ENCODE assay signal across 23 mouse cellular contexts in genomic region chr2:71735541-71736159, GRCm38 (mm10). TPM values are rescaled to one million over a fixed set of nuclear protein-coding genes. Genes with fewer than 3 reads are reported as not detected.
A peak's percentile ranks its signal among the peaks of the same experiment; 100 is the strongest.
DNase-seq lines count a peak whose midpoint lies in the region; ATAC-seq and TF ChIP-seq lines count a peak whose summit lies in the region.
"Had no signal": no experiment of that assay in that cellular context is flagged by ENCODE, and none has a peak within 500 bp of the region (broad histone marks: within the 10 kb centered on the region; RNA-seq: fewer than 3 reads in every experiment).

No protein-coding gene starts in this region.

- TF ChIP-seq CTCF in spleen, adult 2 months (IDR thresholded peaks at IDR 0.05; ENCODE audit: extremely low read depth, insufficient read depth, insufficient read length, insufficient replicate concordance) = no peak

- 25% methylated on average over 17 of the region's 17 CpGs for WGBS in spleen, adult 2 months

- no peaks in the 10 kb centered on the region for H3K36me3 ChIP-seq in spleen, adult 2 months (ENCODE audit: control insufficient read depth, insufficient read depth, low read length)
- H3K36me3 ChIP-seq: embryonic facial prominence, embryonic 10.5 days; G1E; hindbrain, embryonic 12.5 days; liver, embryonic 15.5 days; neural tube, embryonic 12.5 days had no signal

- peak in 1 of 2 experiments; percentile 15 for DNase-seq in spleen, adult 2 months (ENCODE audit: low read depth in 1 of 2, low spot score in 2 of 2)
- no peak for DNase-seq in spleen, postnatal 4 days (ENCODE audit: low spot score in 2 of 2)
- DNase-seq in thymus, postnatal 4 days = peak; percentile 42
- no peak for DNase-seq in layer of hippocampus, adult 18-20 months (ENCODE audit: low spot score in 2 of 2)
- DNase-seq in kidney, adult 18-20 months = no peak
- no peak for DNase-seq in frontal cortex, adult 2 months (ENCODE audit: extremely low spot score in 1 of 2, low spot score in 1 of 2)
- DNase-seq: adrenal gland, adult 8-10 months; cerebellum, adult 11-12 months; cerebellum, postnatal 36 days; gastrocnemius, adult 2 months; kidney, postnatal 14 days; right cerebral cortex, postnatal 14 days had no signal

- H3K4me3 ChIP-seq in spleen, adult 2 months (ENCODE audit: extremely low read depth, insufficient read depth, insufficient read length) = peak overlapping the region; percentile 31; the same call in 1 of the 2 replicates
- H3K4me3 ChIP-seq: embryonic facial prominence, embryonic 10.5 days; gastrocnemius, adult 2 months; hindbrain, embryonic 12.5 days; liver, embryonic 15.5 days; megakaryocyte, embryonic 14.5 days; neural tube, embryonic 12.5 days had no signal

- peaks cover 2% of the 10 kb centered on the region; the same call in 1 of the 2 replicates for H3K4me1 ChIP-seq in spleen, adult 2 months (ENCODE audit: control insufficient read depth, insufficient read depth, insufficient read length)
- H3K4me1 ChIP-seq: liver, embryonic 15.5 days had no signal

- peak overlapping the region; percentile 57; the same call in 1 of the 2 replicates for H3K27ac ChIP-seq in spleen, adult 2 months (ENCODE audit: insufficient read depth, low read length)
- H3K27ac ChIP-seq: embryonic facial prominence, embryonic 10.5 days; gastrocnemius, adult 2 months; hindbrain, embryonic 12.5 days; liver, embryonic 15.5 days; neural tube, embryonic 12.5 days had no signal

- no peak for TF ChIP-seq POLR2A in spleen, adult 2 months (IDR thresholded peaks at IDR 0.05; ENCODE audit: low read depth, low read length)

- ATAC-seq in activated CD4-positive, CD25-positive, alpha-beta regulatory T cell, adult 4 months = peak; percentile 77
- peak; percentile 94 for ATAC-seq in megakaryocyte progenitor cell, adult 5-6 weeks (replicated peaks; ENCODE audit: poor library complexity)
- ATAC-seq: forebrain, embryonic 14.5 days; intestine, embryonic 16.5 days; lung, postnatal 0 days had no signal

- H3K27me3 ChIP-seq in spleen, adult 2 months (ENCODE audit: control insufficient read depth, insufficient read depth, low read length) = no peaks in the 10 kb centered on the region
- H3K27me3 ChIP-seq: hindbrain, embryonic 12.5 days; liver, embryonic 15.5 days; megakaryocyte, embryonic 14.5 days; neural tube, embryonic 12.5 days had no signal

RNA-seq across cellular contexts. Expression of gene Itga6, which starts 9.8 kb away (rescaled TPM):
- polyA plus RNA-seq in spleen, adult 2 months (2012; rRNA removed) = 19.1 and 21.1 TPM in 2 replicates
- 10 to 100 TPM; 43.6 to 60.4 TPM for polyA plus RNA-seq in activated CD4-positive, CD25-positive, alpha-beta regulatory T cell, adult 4 months (2017; shearing (Covaris generic))
- total RNA-seq in megakaryocyte progenitor cell, adult 5-6 weeks (2015) = 41.8 and 50.9 TPM in 2 replicates
- total RNA-seq in megakaryocyte progenitor cell, adult 5-6 weeks (2017) = 34.7 and 45.8 TPM in 2 replicates
- 10 to 100 TPM; 19.2 to 19.4 TPM for total RNA-seq in layer of hippocampus, adult 18-20 months (2021)
- 28.1 and 32.4 TPM in 2 replicates for polyA plus RNA-seq in frontal cortex, adult 2 months (2012; rRNA removed)
